Mouse (Mus musculus) induced T-regulatory cell, adult 2 months (primary cell): ENCODE data around the gene Col6a3.
A peak's percentile ranks its signal among the peaks of the same experiment; 100 is the strongest.

ENCODE experiments used
- DNase-seq: peaks from one replicate; pipeline ENCODE4 v3.0.0-alpha.2; 2012; ENCODE audit warnings: low read depth

The Col6a3 gene

DNA sequence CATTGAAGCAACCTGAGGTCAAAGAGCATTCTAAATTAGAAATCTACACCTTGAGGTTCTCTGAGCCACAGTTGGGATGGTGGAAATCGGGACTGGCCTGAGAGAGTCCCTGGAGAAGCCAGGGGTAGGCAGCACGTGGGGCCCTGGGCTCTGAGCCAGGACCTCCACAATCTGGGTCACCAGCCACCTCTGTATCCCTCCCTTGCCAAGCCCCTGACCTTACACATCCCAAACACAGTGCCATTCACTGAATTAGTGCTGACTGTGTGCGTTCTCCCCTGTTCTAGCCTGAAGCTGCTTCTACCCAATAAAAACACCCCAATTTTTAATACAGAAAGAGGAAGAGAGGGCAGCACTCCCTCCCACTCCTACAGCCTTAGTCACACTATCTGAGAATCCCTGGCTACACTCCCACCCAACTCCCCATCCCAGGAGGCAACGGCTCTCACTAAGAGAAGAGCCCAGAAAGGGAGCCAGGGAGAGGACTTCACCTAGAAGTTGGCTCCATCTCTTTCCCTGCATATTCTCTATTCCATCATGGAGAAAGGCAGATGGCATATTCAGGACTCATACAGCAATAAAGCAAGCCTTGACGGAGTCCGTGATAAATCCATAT, 46.4 kb downstream of the Col6a3 start:
- no peak for DNase-seq

DNA sequence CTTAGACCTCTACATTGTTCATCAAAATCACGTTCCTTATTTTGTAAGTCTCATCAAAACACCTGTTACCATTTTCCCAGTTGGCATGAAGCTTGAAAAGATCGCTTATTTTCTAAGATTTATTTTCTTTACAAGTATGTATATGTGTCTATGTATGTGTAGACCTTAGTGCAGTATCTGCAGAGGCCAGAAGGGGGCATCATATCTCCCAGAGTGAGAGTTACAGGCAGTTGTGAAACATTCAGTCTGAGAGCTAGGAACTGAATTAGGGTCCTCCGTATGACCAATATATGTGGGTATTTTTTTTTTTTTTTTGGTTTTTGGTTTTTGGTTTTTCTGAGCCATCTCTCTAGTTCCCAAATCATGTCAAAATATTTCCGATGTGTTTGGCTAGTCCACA, 50.4 kb downstream of the Col6a3 start:
- DNase-seq: peak; percentile 3

DNA sequence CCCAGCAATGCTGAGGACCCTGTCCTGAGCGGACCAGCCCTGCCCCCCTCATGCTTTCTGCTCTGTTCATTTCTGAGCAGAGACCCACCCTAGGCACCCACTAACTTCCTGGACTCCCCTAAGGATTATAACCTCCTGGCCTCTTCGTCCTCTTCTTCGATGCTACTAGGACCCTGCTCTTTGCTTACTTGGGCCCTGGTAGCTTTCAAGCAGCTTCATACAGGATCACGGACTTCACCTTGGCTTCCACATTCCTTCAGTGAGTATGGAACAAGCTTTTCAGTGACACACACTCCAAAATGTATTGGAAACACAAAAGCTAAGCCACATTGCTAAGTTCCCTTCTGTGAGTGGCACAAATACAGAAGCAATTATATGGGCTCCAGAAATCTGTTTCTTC, 52.8 kb downstream of the Col6a3 start:
- no peak for DNase-seq

DNA sequence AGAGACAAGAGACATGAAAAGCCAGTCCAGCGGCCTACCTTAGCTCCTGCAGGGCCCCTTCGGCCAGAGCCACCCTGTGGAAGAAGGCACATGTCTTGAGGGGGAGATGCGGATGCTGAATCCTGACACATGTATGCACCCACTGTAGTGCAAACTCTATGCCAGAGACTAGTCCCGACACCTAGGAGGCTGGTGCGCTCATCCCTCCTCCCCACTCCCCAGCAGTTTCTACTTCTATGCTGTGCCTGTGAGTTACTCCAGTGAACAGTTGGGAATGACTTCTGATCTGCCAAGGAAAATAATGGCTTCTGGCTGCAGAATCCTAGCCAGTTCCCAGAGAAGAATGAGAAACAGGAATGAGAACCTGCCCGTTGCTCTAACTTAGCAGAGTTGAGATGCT, 54.3 kb downstream of the Col6a3 start:
- no peak for DNase-seq

DNA sequence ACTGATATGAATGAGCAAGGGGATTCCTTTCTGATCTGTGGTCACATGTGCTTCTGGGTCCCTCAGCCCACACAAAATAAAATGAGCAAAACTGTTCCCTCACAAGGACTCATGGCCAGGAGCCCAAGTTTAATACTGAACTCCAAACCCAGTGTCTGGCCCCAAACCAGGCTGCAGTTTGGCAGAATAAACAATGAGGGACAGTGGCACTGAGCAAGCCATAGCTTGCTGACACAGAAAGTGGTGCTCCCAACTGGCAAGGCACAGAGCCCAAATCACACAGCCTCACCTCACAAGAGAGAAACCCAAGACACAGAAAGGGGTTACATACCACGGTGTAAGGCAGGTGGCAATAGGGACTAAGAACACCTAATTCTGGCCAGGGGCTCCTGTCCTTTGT, 63.3 kb downstream of the Col6a3 start:
- no peak for DNase-seq

DNA sequence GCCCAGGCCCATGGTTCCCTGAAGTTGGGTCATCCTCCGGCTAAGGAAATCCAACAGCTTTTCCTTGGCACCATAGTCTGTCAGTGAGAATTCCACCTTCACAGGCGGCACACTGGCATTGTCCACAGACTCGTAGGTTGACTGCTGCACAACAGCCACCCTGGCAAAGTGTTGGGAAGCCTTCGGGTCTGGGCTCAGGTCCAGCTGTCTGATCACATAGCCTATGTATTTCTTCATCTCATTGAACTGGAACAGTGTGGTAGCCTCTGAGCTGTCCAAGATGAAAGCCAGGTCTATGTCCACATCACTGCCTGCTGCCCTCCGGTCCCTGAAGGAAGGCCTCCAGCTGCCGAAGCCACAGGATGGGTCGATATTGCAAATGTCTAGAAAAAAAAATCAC, 64.7 kb downstream of the Col6a3 start:
- no peak for DNase-seq

DNA sequence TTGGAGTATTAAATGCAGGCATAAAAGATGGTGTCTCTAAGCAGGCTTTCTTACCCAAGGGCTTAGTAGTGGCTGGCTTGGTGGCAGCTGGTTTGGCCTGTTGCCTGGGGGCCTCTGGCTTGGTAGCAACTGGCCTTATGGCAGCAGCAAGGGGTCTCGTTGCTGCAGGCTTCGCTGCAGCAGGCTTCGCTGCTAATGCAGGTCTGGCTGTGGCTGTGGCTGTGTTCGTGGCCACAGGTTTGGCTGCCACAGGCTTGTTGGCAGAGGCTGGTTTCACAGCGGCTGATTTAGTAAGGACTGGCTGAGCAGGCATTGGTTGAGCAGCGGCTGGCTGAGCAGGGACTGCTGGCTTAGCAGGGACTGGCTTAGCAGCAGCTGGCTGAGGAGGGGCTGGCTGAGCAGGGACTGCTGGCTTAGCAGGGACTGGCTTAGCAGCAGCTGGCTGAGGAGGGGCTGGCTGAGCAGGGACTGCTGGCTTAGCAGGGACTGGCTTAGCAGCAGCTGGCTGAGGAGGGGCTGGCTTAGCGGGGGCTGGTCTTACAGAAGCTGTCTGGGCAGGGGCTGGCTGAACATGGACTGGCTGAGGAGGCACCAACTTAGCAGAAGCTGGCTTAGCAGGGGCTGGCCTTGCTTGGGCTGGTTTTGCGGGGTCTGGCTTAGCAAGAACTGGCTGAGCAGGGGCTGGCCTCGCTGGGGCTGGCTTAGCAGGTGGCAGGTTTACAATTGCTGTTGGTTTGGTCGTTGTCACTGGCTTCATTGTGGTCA, 68.1 kb downstream of the Col6a3 start:
- DNase-seq: no peak

DNA sequence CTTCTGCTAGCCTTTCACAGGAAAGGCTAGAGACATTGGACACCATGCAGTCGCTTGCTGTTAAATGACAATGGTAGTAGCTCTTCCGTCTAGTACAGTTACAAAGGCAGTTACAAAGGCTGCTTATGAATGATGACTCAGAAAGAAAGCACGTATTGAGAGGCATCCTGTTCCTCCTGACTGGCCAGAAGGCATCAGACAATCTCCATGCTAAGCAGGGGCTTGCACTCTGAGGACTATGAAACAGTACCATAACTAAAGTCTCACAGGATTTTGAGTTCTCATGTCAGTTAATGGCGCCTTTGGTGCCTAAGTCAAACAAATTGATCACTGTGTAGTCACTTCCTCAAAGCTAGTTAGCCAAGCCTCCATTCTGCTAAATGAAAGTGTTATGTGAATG, 72.6 kb downstream of the Col6a3 start:
- peak; percentile 12 for DNase-seq

DNA sequence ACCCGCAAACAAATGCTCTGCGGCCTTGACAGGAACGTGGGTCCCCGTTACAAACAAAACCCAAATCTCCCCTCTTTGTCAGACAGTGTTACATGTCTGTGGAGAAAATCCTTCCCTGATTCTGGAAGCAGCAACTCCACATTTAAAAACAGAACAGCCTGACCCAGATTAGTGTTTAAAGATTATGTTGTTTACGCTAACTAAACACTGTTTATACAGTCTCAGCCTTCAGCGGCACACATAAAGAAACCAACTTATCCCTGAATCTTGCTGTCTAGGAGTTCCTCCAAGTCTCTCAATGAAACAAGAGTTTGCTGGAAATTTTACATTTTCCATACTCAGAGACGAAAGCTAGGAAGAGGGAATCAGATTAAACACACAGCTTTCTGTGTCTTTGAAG, 73.7 kb downstream of the Col6a3 start:
- no peak for DNase-seq

DNA sequence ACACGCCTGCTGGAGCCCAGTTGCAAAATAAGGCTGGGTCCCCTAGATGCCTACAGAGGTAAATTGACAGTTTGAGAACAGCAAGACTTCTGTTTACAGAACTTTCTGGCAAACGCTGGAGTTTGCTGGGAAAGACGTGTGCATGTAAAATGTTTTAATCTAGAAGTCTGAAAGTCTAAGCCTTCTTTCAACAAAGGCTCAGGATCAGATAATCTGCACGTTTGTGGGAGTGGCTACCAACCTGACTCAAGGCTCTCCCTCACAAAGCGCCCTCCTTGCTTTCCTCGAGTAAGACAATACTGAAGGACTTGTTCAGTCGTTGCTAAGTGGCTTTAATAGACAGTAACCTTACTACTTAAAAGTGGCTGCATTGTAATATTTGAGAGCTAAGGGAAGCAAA, 74.5 kb downstream of the Col6a3 start:
- DNase-seq: no peak

DNA sequence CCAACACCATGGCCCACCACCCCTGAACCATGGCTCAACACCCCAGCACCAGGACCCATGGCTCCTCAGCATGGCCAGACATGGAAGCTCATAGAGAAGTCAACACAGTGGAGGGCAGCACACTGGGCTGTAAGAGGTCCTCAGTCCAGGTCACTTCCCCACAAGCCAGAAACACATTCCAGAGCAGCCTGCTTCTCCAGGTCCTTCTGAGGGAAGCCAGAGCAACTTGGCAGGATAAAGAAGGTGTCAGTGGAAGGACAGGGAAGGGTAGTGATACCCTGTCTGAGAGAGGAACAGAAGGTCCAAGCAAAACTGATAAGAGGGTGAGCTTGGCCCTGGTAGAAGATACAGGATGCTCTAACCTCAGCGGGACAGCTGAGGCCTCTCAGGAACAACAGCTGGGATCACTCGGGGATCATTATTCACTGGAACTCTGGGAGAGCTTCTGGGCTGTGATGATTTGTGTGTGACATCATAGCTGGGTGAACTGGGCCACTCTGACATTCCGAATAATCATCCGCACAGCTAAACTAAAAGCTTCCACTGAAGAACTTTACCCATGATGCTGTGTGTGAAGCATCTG, 85.6 kb downstream of the Col6a3 start:
- DNase-seq: no peak

DNA sequence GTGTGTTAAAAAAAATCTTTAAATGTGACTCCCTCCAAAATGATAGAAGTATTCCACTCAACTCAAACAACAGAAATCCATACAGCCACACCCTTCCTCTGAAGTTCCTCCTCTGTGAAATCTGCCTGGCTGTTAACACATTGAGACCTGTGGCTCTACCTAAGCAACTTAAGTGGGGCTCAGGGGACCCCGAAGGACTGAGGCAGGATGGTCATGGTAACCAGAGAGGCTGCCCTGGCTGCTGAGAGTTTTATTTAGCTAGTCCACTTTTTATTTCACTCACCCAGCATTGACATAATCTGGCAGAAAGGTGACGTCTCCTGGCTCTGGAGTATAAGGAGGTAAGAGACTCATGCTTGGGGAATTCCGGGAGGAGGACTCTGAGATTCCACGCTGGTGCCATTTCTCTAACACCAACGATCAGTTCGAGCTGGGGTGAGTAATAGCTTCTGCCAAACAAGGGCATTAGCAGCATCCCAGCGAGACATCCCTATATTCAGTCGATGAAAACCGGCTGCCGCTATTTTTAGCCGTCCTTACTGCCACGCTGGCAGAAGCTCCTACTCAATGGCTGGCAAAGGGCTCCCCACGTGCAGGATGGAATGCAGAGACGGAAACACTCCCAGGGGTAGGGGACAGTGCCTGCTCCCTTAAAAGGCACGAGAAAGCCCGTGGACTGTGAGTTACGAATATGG, 89.8 kb downstream of the Col6a3 start:
- no peak for DNase-seq

DNA sequence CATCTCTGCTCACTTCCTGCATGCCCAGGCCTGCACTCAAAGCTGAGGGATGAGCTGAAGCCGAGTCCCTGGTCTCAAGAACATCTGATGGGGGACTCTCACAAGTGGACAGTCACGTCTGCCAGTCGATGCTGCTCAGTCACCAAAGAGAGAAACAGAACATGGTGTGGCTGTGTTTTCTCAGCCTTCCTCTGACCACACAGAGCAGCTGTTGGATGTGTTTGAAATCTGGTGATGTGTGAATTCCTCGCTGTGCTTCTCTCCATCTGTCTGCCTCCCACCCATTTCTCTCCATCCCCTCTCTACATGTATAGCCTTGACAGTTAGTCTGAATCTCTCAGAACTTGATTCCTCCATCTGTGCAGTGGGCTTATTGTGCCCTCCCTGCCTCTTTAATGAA, 92.5 kb downstream of the Col6a3 start:
- no peak for DNase-seq

DNA sequence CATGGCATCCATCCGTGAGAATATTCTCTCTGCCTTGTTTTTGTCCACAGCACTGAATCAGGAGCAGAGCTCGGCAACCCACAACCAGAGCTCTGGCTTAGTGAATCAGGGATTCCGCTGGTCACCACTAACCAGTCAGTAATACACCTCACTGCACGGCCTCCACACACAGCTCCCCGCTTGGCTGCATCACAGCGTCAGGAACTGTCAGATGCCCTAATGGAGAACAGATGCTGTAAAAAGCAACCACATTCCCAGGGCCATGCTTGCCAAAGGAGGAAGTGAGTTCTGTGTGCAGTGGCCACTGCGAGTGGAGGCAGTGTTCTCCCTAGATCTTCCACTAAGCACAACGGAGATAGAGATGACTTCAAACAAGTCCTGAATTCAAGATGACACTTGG, 93.6 kb downstream of the Col6a3 start:
- DNase-seq: no peak

DNA sequence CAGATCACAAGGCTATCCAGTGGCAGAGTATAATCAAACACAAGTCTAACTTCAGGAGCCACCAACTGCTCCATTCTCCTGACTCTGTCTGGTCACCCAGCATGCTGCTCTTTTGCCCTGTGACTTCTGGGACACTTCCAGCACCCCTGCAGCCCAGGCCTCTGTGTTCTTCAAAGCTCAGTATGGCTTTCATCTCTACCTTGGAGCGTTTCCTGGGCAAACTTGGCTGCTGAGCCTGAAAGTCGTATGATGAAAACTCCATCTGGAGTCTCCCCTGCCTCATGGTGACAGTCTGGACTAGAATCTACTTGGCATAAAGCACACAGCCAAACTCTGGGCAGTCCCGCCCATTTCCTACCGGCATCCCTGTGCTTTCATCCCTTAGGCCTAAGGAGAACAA, 95.2 kb downstream of the Col6a3 start:
- no peak for DNase-seq

DNA sequence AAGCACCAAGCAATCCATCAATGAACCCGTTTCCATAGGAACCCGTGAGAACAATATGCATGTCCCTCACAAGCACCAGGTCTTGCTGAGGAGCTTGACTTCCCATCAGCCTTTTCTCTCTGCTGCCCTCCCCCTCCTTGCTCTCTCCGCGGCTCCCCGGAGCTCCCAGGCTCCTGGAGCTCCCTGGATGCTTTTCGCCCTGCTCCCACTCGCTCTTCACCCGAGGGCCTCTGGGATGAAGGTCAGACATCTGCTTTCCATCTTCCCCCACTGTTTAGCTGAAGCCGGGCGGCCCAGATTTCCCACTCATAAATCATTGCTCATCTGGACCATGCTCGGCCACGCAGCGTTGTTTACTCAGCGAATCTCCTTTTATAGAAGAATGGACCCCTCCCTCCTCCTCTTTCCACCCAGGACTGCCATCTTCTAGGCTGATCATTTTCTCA, 99.8 kb downstream of the Col6a3 start:
- no peak for DNase-seq

DNA sequence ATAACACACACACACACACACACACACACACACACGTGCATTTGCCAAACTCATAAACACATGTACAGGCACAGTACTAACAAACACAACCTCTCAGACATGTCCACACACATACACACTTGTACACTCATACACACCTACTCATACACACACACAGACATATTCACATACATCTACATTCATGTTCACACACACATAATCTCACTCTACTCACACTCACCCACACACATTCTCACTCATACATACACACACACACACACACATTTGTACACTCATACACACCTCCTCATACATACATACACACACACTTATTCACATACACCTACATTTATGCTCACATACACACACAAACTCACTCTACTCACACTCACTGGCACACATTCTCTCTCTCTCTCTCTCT, 100.3 kb downstream of the Col6a3 start:
- DNase-seq: no peak

DNA sequence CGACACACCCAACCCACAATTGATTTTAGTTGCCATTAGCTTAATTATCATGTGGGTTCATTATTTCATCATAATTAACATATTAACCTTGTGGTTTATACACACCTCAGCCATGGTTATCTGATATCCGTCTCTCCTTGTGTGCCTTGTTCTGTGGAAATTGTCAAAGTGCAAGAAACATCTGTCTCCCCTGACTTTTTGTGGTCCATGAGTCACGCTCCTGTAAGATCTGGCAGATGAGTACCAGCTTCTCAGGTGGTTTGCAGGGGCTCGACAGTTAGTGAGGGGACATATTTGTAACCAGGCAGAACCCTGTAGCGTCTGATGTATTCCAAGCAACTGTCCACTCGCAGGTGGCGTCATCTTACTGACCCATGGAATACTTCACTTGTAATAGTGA, 101.1 kb downstream of the Col6a3 start:
- peak; percentile 5 for DNase-seq

DNA sequence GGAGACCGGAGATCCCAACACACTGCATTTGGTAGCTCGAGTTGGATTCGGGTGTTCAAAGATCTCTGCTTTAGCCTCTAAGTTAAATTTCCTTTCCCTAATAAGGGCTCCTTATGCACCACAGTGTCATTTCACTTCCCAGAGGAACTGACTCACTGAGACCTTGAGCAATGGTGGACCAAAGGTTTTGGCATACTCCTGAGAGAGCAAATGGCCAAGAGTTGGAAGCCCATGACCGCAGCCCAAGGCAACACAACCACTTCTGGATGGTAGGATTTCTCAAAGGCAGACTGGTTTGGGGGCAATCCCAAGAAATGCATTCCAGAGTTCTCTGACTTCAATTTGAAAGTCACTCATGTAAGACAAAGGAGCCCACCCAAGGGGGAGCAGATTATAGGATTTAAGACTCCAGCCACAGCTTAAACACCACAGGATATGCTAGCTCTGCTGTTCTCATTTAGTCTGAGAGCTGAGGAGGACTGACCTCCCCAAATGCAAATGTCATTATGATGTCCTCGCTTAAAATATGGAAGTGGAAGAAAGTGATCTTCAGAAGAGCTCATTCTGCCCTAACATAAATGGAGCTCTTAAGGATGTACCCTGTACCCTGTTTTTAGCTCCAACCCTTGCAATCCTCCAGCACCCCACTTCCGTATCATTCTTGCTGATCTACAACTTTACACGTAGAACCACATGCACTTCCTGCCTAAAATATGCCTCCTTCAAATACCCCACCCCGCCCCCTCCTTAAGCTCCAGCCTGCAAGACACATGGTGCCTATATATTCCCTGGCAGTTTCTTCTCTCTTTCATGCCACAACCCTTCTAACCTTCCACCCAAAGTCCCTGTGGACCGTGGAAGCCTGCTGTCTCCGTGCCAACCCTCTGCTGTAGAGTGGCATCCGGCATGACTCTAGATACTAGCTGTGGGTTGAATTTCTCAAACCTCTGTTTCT, 103.3 kb downstream of the Col6a3 start:
- DNase-seq: peak; percentile 51

DNA sequence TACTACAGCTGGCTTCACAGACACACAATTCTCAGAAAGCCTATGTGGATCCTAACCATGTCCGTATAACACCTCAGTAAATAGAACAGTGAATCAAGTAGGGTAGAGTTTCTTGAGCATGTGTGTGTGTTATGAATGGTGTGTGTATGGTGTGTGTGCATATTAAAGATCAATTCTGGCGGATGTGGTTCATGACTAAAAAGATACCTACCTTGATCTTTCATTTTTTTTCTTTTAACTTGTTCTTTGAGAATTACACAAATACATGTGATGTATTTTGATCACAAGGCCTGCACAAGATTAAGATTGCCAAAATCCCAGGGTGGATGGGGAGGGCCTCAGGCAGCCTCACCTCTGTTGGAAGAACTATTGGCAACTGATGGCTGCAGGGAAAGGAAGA, 104.9 kb downstream of the Col6a3 start:
- DNase-seq: peak; percentile 32

DNA sequence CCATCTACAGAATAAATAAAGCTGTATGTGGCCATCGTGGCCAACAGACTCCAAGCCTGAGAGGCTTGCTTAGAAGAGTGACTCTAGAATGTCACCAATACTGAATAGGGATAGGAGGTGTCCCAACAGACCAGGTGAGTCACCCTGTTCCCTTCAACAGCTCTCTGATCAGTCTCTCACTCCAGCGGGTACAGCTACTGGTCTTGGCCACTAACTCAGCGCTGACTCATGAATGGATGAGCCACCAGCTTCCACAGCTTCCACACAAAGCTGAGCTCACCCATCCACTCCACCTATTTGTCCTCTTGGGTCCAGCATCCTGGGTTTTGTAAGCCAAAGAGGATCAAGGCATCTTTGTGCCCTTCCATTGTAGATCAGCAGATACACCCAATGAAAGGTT, 114.3 kb downstream of the Col6a3 start:
- DNase-seq: no peak

DNA sequence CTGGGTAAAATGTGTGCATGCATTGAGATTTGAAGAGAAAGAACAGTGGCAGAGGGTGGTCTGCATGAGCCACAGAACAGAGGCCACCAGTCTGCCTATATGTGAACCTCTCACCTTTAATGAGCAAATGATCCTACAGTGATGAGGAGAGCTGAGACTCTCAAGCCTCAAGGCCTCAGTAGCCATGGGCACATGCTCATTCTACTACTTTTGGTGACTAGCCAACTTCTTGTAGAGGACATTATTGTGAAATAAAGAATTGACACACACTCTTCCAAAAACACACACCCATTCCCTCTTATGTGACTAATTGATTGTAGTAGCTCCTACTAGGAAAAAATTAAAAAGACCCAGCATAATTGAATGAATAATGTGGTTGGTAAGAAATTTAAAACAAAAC, 120.0 kb downstream of the Col6a3 start:
- no peak for DNase-seq
